Mouse (Mus musculus) urinary bladder, postnatal 4 days (tissue): ENCODE data around the gene Mansc1.

Experiments used
- DNase-seq, 2 experiments: peaks; one replicate each; pipeline ENCODE4 v3.0.0; 2021 to 2022; ENCODE audit warnings: low spot score in 2 of 2

Mansc1 gene

DNA sequence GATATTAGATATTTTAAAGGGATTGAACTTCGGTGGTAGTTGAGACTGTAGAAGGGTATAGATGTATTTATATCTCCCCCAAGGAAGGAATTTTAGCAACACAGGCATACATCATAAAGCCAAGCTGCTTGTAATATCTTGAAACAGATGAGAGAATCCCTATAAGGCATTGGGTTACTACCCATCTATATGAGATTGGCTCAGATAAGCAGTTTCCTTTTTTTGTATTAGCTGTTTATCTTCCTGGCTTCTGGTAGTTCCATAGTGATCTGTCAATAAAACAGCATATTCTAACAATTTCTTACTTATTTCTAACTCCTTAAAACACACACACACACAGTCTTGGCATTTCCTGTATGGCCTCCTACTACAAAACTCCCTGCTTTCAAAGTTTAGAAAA, 7.6 kb upstream of the Mansc1 start:
- no peak for DNase-seq

DNA sequence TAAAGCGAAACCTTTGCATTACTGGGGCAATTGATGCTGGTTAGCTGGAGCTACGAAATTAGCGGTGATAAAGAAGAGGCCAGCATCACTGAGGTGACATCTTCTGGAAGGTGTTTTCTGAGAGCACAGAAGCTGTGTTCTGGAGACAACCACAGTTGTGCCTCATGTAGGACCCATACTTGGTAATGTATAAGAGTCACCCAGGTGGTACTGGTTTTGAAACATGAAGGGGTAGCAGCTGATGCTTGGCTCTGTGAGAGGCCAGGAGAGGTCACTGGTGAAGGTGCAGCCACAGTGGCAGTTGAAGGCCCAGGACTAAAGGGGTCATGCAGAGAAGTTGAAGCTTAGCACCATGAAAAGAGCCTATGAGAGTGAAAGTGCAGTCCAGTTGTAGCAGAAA, 6.9 kb upstream of the Mansc1 start, which contains the start of gene Borcs5:
Borcs5 (plus strand) TSS at position 301 of the 400 bp plus-strand sequence.
- DNase-seq, result no peak

DNA sequence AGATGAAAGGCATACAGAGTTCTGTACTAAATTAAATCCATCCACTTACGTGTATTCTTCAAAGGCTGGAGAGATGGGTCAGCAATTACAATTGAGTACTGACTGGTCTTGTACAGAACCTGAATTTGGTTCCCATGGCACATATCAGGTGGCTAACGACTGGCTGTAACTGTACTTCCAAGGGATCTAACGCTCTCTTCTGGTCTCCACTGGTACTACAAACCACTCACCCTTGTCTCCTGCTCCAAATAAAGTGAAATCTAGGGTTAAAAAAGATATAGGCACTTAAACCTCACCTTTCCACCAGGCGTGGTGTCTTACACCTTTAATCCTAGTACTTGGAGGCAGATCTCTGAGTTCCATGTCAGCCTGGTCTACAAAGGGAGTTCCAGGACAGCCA, 4.2 kb upstream of the Mansc1 start:
- no peak for DNase-seq

DNA sequence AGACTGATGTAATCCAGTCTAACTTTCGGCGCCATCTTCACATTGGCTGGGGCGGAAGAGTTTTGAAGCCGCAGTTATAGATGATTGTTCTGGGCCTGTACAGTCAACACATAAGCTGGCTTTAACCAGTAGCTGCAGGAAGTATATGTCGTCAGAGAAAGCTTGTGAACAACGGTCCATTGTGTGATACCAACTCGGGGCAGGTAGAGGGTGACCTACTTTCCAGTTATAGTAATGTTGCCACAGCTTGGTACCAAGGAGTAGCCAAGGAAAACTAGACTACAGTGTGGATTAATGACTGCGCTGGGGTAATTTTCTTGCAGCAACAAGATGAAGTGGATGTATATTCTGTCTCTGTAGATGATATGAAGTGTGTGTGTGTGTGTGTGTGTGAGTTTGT, 1.3 kb upstream of the Mansc1 start:
- DNase-seq, result no peak

DNA sequence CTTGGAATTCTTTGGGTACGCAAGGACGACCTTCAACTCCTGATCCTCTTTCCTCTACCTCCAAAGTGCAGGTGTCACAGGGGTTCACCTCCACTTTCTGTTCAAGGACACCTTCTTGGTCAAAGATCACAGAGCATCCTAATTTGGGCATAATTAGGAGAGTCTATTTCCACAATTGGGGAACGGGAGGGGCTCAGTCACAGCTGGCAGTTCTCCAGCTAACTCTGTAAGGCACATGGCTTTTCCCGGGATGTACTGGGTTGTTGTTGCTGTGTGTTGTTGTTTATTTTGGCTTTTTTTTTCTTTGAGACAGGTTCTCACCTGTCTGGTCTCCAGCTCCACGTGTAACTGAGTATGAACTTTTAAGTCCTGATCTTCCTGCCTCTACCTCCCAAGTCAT, 468 bp upstream of the Mansc1 start:
- DNase-seq, result no peak

DNA sequence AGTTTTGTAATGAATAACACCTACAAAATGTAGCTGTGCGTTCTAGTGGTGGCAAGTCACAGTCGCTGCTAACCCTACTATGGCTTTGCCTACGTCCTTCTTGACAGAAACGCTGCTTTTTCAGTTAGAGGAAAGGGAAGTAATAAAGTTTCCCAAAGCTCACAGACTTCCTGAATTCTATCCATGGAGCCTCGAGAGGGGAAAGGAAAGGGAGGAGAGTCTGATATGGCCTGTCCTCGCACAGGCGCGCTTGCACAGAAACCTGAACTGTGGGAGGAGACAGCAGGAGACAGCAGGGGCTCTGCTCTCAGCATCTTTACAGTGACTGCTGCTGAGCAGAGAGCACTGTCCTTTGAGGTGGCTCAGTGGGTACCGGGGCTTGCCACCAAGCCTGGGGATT, 1.8 kb downstream of the Mansc1 start:
- no peak for DNase-seq

DNA sequence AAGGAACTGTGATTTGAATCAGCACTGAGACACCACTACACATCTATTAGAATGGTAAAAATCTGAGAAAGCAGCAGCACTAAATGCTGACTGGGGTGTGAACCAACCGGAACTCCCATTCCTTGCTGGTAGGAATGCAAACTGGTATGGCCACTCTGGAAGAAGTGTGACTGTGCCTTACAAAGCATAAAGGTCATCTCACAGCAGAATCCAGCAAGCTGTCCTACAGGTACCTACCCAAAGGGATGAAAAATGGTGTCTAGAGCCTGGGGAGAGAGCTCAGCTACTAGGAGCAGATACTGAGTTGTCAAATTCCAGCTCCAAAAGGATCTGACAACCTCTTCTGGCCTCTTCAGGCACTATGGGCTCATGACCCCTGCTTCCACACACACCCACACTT, 5.7 kb downstream of the Mansc1 start:
- no peak for DNase-seq

DNA sequence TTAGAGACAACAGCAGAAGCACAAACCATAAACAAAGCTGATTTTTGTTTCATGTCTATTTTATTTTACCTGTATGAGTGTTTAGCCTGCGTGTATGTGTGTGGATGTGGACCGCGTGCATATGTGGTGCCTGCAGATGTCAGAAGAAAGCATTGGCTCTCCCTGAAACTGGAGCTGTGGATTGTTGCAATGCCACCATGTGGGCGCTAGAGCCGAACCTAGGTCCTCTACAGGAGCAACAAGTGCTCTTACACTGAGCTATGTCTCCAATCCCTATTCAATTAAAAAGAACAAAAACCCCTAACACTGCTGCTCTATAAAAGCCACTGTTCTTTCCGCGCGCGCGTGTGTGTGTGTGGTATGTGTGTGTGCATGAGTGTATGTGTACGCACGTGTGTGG, 6.9 kb downstream of the Mansc1 start:
- no peak for DNase-seq

DNA sequence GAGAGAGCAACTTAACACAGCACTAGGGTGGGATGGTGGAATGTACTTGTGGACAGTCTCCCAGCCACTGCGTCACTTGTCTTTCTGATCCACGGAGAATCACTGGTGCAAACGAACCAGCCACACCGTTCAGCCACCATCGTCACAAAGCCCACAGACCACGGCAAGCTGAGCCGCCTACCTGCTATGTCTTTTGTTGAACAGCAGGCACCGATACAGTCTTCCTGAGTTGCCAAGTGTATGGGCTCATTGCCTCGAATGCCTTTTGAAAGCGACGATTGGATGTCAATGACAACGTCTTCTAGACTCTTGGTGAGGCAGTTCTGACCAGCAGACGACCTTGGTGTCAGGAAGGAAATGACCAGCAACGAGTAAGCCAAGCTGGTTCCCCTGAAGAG, 10.7 kb downstream of the Mansc1 start:
- DNase-seq, result no peak

DNA sequence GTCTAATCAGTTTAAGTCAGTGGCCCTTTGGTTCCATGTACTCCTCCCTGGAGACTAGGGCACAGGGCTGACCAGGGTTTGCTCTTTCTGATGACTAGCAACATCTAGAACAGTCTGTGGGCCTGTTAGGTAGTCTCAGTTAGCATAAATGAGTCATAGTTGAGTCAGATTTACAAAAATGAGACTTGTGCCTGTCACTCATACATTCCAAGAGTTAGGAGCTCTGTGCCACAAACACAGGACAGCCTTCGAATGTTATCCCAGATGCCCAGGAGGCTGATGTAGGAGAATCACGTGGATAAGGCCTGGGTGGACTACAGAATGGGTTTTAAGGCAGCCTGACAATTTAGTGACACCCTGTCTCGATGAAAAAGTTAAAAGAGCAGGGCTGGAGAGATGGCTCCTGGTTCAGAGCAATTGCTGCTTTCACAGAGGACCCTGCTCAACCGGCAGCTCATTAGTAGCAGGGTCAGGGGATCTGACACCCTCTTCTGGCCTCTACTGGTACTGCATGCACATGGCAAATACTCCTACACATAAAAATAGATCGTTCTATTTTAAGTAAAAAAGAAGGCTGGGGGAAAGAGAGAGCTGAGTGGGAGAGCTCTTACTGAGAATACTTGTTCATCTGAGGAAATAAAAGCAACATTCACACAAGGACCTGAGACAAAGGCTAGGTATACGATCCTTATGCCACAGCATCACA, 11.3 kb downstream of the Mansc1 start:
- DNase-seq, result no peak

DNA sequence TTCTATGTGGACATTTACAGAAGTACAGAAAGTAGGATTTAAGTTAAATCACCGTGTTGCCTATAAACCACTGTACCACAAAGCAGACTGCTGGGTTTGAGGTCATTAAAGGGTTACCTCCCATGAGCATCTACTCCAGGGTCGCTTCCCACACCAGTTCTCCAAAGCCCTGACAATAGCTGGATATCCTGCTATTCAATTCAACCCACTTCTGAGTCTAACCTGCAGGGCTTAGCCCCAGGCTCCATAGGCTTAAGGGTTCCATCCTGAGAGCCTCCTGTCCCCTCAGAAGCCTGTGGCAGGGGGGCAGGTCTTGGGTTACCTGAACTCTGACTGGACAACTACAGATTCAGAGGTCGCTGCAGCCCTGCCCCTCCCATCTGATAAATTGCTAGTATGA, 12.2 kb downstream of the Mansc1 start:
- DNase-seq, result no peak

DNA sequence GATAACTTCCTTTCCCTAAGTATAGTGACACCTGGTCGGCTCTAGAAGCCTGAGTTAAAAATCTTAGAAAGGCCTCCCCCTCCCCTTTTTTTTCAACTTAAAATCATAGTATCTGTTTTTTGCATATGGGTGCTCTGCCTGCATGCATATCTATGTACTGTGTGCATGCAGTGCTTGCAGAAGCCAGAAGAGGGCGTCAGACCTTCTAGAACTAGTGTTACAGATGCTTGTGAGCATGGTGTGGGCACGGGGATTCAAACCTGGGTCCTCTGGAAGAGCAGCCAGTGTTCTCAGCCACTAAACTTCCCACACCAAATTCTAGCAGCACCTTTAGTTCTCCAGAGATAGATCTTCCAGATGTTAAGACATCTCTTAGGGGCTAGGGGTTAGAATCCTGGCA, 14.7 kb downstream of the Mansc1 start:
- DNase-seq, result no peak

DNA sequence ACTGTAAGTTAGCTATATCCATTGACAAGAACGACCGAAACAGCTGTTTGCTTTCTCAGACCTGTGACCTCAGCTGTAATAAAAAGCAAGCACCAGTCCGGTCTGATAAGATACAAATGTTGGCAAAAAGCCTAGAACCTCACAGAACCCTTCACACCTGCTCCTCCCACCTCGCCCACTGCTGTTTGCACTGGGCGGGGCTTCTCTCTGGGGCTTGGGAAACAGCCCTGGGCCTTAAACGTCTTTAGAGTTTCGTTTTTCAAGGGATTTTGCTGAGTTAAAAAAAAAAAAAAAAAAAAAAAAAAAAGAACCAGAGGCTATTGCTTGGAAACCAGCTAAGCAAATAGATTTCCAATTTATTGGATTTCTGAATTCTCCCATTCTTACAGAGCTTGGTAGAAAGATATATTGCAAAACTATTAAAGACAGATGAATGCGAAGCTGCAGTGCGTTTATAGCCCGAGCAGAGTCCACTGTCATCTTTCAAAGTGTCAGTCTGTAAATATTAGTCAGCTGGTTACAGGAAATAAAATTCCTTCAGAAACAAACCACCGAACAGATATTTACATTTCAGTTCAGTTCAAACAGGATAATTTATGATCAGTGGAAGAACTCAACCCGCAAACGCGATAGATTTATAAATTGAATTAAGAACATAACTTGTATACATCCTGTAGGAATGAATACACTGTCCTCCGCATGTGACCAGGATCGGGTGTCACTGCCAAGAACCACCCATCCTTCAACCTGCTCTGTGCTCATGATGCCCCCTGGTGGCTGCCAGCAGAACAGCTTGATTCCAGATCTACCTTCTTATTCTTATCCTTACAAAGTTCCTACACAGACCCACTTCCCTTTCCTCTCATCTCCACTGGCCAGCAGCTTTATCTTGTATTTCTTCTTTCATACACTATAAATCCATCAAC, 17.3 kb downstream of the Mansc1 start:
- DNase-seq, result peak; percentile 77 to 86

DNA sequence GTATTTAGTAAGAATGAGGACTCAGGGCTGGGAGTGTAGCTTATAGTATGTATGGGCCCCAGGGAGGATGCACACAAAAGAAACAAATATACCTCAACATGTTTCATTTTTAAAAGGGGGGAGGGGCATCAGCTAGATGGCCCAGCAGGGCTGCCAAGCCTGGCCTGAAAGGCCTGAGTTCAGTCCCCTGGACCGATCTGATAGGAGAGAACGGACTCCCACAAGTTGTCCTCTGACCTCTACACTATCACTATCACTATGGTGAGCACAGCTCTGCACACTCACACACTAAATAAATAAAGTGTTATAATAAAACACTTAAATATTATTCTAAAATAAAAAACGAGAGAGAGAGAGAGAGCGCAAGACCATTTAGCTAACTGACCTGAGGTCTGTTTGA, 18.0 kb downstream of the Mansc1 start:
- no peak for DNase-seq

DNA sequence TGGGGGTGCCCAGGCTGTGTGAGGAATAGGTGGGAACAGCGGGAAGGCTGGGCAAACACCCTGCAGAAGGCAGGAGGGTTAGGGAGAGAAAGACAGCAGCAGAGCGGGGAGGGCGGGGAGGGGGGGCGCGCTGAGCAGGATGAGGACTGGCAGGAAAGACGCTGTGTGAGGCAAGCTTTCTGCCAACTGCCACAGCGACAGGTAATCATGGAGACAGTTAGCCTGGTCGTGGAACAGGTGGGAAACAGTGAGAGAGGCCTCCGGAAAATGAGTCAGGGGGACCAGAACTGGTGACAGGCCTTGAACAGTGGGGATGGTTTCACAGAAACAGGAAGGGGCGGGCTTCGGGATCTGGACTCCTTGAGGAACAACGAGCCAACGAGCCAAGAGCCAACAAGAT, 20.4 kb downstream of the Mansc1 start:
- DNase-seq, result no peak

DNA sequence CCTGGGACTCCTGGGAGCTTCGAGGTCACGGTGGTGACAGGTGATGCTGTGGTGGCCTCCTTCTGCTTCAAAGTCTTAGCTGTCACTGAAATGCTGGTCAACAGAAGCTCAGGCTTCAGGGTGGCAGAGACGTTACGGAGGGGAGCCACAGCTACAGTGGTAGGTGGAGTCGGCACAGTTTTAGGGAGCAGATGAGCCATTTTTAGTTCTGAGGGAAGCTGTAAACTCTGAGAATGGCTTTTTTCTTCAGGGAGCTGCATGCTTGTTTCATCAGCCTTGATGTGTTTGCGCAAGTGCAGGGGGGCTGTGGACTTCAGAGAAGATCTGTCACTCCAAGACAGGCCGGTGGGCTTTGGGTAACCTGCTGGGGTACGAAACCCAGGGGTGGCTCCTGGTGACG, 21.9 kb downstream of the Mansc1 start:
- DNase-seq, result no peak

DNA sequence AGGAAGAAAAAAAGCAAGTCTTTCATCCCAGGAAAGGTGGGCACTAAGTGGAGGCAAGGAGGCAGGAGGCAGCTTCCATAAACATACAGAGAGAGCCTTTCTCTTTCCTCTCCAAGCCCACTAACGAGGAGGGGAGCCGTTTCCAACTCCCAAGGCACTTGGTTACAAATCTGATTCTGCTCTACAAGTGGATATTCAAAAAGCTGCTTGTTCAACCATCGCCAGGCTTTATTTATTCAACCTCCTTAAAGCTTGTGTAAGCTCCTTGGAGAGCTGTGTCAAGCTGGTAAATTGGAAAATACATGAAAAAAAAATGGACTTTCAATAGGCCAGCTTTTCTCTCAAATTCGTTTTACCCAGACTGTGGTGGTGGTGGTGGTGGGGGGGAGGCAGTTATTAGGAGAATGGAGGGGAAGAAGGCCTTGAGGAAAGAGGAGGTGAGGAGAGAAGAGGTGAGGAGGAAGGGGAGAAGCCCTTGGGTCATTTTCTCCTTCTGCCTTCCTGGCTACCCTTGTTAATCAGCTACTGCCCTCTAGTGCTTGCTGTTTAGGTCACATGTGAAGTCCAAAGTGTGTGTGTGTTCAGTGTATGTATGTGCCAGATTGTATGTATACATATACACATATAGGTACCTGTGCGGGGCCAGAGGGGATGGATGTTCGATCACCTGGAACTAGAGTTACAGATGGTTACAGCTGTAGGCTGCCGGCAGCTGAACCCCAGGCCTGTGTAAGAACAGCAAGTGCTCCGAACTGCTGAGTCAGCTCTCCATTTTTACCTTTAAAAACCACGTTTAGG, 25.1 kb downstream of the Mansc1 start:
- no peak for DNase-seq

DNA sequence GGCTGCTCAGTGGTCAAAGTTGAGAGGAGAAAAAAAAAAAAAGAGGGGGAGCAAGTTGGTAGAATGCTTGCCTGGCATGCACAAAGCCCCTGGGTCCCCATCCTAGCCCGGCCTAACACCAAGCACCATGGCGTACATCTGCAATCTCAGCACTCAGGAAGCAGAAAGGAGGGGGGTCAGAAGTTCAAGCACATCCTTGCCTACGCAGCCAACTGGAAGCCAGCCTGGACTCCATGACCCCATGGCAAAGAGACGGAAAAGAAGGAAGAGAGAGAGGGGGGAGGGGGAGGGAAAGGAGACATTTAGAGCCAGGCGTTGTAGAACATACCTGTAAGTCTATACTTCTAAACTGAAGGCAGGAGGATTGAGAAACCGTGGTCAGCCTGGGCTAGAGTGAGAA, 25.7 kb downstream of the Mansc1 start:
- DNase-seq, result no peak

DNA sequence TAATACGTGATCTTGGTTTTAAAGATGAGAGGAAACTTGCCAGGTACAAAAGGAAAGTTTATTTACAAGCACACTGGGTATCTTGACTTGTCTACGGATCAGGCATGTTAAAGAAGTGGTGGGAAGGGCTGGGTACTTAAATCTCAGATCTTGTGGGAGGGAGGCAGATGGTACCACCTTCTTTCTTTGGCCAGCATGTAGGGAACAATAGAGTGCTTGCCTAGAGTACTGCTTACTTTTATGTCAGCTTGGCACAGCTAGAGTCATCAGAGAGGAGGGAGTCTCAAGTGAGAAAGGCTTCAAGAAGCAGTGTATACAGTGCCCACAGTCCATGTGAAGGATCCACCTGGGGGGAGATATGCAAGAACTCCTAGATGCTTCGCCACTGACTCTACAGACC, 27.1 kb downstream of the Mansc1 start:
- DNase-seq, result no peak

DNA sequence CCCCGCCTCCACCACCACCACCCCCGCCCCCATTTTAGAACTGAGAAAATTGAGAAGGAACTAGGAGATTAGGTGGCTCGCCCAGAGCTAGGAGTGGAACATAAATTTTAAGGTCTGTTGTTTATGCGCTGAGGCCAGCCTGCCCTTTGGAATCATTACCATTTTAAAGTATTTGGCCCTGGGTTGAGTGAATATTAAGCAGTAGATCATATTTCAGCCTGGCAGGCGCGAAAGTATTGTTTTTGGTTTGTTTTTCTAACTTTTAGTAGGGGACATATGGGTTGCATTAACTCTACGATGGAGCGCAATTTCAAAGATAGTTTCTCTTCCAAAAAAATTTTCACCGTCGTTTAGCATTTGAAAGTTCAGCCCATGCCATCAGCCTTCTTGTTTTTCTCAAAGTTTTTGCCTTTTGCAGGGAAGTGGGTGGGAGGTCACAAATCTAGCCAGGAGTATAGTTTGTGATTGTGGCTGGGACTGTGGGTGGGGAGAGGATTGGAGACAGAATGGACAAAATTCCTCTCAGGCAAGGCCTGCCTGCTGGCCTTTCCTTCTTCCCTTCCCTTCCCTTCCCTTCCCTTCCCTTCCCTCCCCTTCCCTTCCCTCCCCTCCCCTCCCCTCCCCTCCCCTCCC, 29.8 kb downstream of the Mansc1 start:
- DNase-seq, result no peak

DNA sequence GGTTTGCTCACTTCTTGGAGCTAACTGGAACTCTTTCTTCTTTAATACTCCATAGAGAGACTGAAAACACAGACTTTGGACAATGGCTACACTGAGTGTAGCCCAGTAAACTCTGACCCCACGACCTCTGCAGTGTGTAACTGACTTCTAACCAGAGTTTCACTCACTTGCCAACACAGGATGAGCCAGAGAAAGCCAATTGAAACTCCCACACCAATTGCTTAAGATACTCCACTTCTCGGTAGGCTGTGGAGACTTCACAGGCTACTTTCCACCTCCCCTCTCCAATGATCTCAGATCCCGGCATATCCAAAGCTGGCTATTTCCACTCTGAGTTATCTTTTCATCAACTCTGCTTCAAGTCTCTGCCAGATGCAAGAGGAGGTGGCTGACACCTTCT, 30.5 kb downstream of the Mansc1 start:
- no peak for DNase-seq

DNA sequence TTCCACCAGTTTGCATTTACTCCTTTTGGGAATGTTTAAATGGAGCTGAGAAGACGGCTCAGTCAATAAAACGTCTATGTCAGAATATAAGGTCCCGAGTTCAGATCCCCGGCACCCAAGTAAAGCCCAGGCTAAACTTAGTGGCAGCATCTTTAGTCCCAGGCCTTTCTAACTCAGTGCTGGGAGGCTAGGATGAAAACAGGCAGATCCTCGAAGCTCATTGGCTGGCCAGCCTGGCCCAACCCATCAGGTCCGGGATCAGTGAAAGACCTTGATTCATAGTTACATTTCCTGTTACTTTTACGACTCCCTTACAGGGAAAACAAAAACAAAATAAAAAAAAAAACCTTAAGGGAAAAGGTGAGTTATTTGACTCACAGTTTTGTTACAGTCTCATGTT, 31.2 kb downstream of the Mansc1 start:
- DNase-seq, result no peak
